Mouse (Mus musculus): ENCODE data around the gene Ccnd2.

The Ccnd2 gene

GRCm38 (mm10) chr6:127147665-127148064, 4.3 kb downstream of the Ccnd2 start:
- peak; percentile 81 for DNase-seq

GRCm38 (mm10) chr6:127146322-127146947, 5.6 kb downstream of the Ccnd2 start:
- no peak for DNase-seq

- no peak for DNase-seq
These were observed 6.4 kb downstream of the Ccnd2 start for GRCm38 (mm10) chr6:127145464-127146190.

- DNase-seq = no peak
These were observed 8.3 kb downstream of the Ccnd2 start for GRCm38 (mm10) chr6:127143576-127144288.

- DNase-seq = no peak
These were observed 8.9 kb downstream of the Ccnd2 start for GRCm38 (mm10) chr6:127143124-127143520.

- DNase-seq = no peak
These were observed 9.6 kb downstream of the Ccnd2 start for GRCm38 (mm10) chr6:127142154-127143123.

GRCm38 (mm10) chr6:127138962-127139361, 13.0 kb downstream of the Ccnd2 start:
- DNase-seq = no peak

GRCm38 (mm10) chr6:127133433-127134245, 18.4 kb downstream of the Ccnd2 start:
- no peak for DNase-seq

GRCm38 (mm10) chr6:127132719-127133118, 19.3 kb downstream of the Ccnd2 start:
- no peak for DNase-seq

- DNase-seq = no peak
These were observed 20.0 kb downstream of the Ccnd2 start for GRCm38 (mm10) chr6:127131946-127132345.

GRCm38 (mm10) chr6:127130377-127130776, 21.6 kb downstream of the Ccnd2 start:
- no peak for DNase-seq

GRCm38 (mm10) chr6:127129659-127130058, 22.3 kb downstream of the Ccnd2 start:
- DNase-seq = no peak

- no peak for DNase-seq
These were observed 28.5 kb downstream of the Ccnd2 start for GRCm38 (mm10) chr6:127123506-127123905.

- DNase-seq = no peak
These were observed 29.0 kb downstream of the Ccnd2 start for GRCm38 (mm10) chr6:127122996-127123395.

- DNase-seq = no peak
These were observed 29.7 kb downstream of the Ccnd2 start for GRCm38 (mm10) chr6:127122221-127122806.

- DNase-seq = no peak
These were observed 37.1 kb downstream of the Ccnd2 start for GRCm38 (mm10) chr6:127114753-127115456.

GRCm38 (mm10) chr6:127109402-127109930, 42.5 kb downstream of the Ccnd2 start, which contains the start of gene Tigar:
Gene Tigar (minus strand): TSS chr6:127109557.
- peak; percentile 97 for DNase-seq

GRCm38 (mm10) chr6:127108368-127109060, 43.5 kb downstream of the Ccnd2 start:
- no peak for DNase-seq

- DNase-seq = no peak
These were observed 44.6 kb downstream of the Ccnd2 start for GRCm38 (mm10) chr6:127107413-127107812.

GRCm38 (mm10) chr6:127106726-127107125, 45.3 kb downstream of the Ccnd2 start:
- no peak for DNase-seq
